Mouse (Mus musculus) lung, embryonic 14.5 days (tissue): ENCODE measurements around the gene Elovl3. TPM values are rescaled to one million over a fixed set of nuclear protein-coding genes. Genes with fewer than 3 reads are reported as not detected.
"Not testable (repeated sequence)": the region's sequence is repeated elsewhere in the genome, so short reads cannot be mapped to it uniquely, and the experiment has no call there.

Source experiments
- ATAC-seq: fragments of 200-750 bp; cut with Nextera tagmentation; 2 replicates; pipeline ENCODE4 v1.8.0; 2017; ENCODE audit warnings: mild to moderate bottlenecking, moderate TSS enrichment, moderate library complexity; ENCODE audit not compliant: insufficient read depth
- DNase-seq: peaks from one replicate; pipeline ENCODE4 v3.0.0-alpha.2; 2015
- H3K27ac ChIP-seq: fragments of 300-500 bp; sonication (generic); 2 replicates; pipeline ENCODE4 v1.5.1; 2014; ENCODE audit warnings: low read depth, mild to moderate bottlenecking, moderate library complexity
- H3K27me3 ChIP-seq: fragments of 300-500 bp; sonication (generic); 2 replicates; pipeline ENCODE4 v1.6.1; 2014; ENCODE audit warnings: low read length, control low read depth; ENCODE audit not compliant: insufficient read depth
- H3K36me3 ChIP-seq: fragments of 300-500 bp; sonication (generic); 2 replicates; pipeline ENCODE4 v1.6.1; 2014; ENCODE audit warnings: control low read depth; ENCODE audit not compliant: insufficient read depth
- H3K4me1 ChIP-seq: fragments of 300-500 bp; sonication (generic); 2 replicates; pipeline ENCODE4 v1.6.1; 2014; ENCODE audit warnings: antibody characterized with exemption, control low read depth; ENCODE audit not compliant: insufficient read depth
- H3K4me2 ChIP-seq: fragments of 300-500 bp; sonication (generic); 2 replicates; pipeline ENCODE4 v1.6.1; 2014; ENCODE audit warnings: mild to moderate bottlenecking
- H3K4me3 ChIP-seq: fragments of 300-500 bp; sonication (generic); 2 replicates; pipeline ENCODE4 v1.5.1; 2014; ENCODE audit warnings: low read depth, low read length
- H3K9ac ChIP-seq: fragments of 300-500 bp; sonication (generic); 2 replicates; pipeline ENCODE4 v1.6.1; 2014
- H3K9me3 ChIP-seq: fragments of 300-500 bp; sonication (generic); 2 replicates; pipeline ENCODE4 v1.6.1; 2016; ENCODE audit warnings: low read depth, low read length, control low read depth
- CTCF ChIP-seq: IDR thresholded peaks from 2 replicates; pipeline ENCODE4 v1.5.1; 2016; ENCODE audit warnings: antibody characterized with exemption, low read depth
- WGBS: fragments of 180-500 bp; shearing (Covaris S2); extraction: QIAGEN DNeasy Blood & Tissue Kit; methylation state at CpG from one replicate; pipeline ENCODE4 v1.1.7; 2014; 5-methylcytosine and 5-hydroxymethylcytosine counted together
- polyA plus RNA-seq: library from polyadenylated mRNA; unstranded; fragments of >200 nt; fragmentation: Nextera tagmentation; extraction: Ambion mirVana; gene quantifications from 2 replicates; pipeline ENCODE4 v1.2.1, GENCODE M21; 2014

The Elovl3 gene
- polyA plus RNA-seq, 1 experiment from 2014 or later: not detected

DNA sequence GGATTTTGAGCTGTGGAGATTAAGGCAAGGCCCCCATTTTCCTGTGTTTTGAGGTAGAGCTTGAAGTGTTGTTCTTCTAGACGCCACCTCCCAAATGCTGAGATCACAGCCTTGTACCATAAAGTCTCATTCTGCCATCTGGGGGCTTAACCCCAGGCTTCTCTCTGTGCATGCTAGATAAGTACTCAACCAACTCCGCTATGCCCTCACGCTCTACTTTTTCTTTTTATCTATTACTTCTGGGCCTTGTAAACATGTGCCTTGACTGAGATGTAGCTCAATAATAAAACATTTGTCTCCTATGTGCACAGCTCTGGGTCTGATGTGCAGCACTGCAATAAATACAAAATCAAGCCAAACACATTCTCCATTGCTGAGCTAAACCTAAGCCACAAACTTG is 12.2 kb upstream of the Elovl3 start:
- ATAC-seq: no peak
- TF ChIP-seq CTCF: no peak
- no peaks in the 10 kb centered on the region for H3K9me3 ChIP-seq
- no peak for DNase-seq
- no peaks in the 10 kb centered on the region for H3K4me1 ChIP-seq
- WGBS: 83% methylated on average over 3 of the region's 3 CpGs
- no peak overlapping the region for H3K9ac ChIP-seq
- no peaks in the 10 kb centered on the region for H3K27me3 ChIP-seq
- H3K4me2 ChIP-seq: no peak overlapping the region
- no peaks in the 10 kb centered on the region for H3K36me3 ChIP-seq
- H3K4me3 ChIP-seq: no peak overlapping the region
- no peak overlapping the region for H3K27ac ChIP-seq

DNA sequence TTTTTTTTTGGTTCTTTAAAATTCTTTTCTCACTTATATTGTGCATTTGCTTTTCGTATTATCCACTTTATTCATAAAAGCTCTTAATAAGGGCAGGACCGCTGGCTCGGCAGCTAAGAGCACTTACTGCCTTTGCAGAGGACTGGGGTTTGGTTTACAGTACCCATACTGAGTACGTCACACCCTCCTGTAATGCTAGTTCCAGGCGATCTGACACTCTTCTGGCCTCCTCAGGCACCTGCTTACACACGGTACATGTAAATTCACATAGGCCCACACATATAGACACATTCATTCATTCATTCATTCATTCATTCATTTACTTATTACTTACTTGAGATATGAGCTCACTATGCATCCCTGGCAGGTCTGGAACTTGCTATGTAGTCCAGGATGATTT is 10.8 kb upstream of the Elovl3 start:
- ATAC-seq (no peak), DNase-seq (no peak)
- Histone ChIP-seq H3K4me2 (no peak overlapping the region), H3K9ac (no peak overlapping the region), H3K27me3 (no peaks in the 10 kb centered on the region), H3K4me3 (no peak overlapping the region), H3K4me1 (no peaks in the 10 kb centered on the region), H3K36me3 (no peaks in the 10 kb centered on the region), H3K9me3 (no peaks in the 10 kb centered on the region), H3K27ac (no peak overlapping the region)
- no peak for TF ChIP-seq CTCF
- 56% methylated on average over 6 of the region's 6 CpGs for WGBS

DNA sequence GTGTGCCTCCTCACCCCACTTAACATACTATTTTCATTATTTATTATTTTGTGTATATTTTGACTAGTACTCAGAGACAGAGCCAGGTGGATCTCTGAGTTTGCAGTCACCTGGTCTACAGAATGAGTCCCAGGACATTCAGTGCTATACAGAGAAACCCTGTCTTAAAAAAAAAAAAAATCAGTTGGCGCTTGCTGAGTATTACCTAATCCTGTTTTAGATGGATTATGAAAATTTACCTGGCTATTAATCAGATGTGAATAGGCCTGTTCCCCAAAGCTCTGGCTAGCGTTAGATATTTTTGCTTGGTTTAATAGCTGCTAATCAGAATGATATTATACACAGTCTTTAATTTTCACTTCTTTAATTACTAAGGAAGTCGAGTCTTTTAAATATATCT is 7.8 kb upstream of the Elovl3 start:
- Histone ChIP-seq H3K4me3 (no peak overlapping the region), H3K4me1 (no peaks in the 10 kb centered on the region), H3K36me3 (no peaks in the 10 kb centered on the region), H3K27ac (no peak overlapping the region), H3K4me2 (no peak overlapping the region), H3K27me3 (no peaks in the 10 kb centered on the region), H3K9me3 (no peaks in the 10 kb centered on the region), H3K9ac (no peak overlapping the region)
- no peak for ATAC-seq
- WGBS: 75% methylated on average over 3 of the region's 3 CpGs
- no peak for DNase-seq
- no peak for TF ChIP-seq CTCF

DNA sequence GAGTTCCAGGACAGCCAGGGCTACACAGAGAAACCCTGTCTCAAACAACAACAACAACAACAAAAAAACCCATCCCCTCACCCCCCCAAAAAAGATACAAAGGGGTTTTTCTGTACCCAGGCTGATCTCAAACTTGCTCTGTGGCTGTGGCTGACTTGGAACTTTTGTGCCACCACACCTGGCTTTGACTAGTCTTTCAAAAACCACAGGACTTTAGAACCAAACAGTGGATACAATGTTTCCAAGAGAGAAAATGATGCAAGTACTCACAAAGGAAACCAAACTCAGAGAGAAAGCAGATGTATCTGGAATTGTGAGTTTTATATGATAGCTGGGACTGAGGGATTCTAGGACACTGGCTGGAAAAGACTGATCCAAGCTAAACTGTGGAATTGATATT is 7.0 kb upstream of the Elovl3 start:
- no peaks in the 10 kb centered on the region for H3K9me3 ChIP-seq
- no peak overlapping the region for H3K4me2 ChIP-seq
- ATAC-seq (no peak), DNase-seq (no peak)
- H3K9ac ChIP-seq: no peak overlapping the region
- no peak for TF ChIP-seq CTCF
- no peaks in the 10 kb centered on the region for H3K4me1 ChIP-seq
- H3K4me3 ChIP-seq: no peak overlapping the region
- no peaks in the 10 kb centered on the region for H3K36me3 ChIP-seq
- no peak overlapping the region for H3K27ac ChIP-seq
- no peaks in the 10 kb centered on the region for H3K27me3 ChIP-seq

DNA sequence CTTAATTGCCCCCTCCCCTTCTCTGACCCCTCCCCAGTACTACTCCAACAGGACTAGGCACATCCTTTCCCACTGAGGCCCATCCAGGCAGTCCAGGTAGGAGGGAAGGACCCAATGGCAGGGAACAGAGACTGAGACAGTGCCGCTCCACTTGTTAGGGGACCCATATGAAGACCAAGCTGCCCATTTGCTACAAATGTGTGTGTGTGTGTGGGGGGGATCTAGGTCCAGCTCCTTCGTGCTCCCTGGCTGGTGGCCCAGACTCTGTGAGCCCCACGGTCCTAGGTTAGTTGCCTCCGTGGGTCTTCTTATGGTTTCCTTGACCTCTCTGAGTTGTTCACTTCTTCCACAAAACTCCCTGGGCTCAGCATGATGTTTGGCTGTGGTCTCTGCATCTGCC is 5.4 kb upstream of the Elovl3 start:
- no peak overlapping the region for H3K9ac ChIP-seq
- no peak overlapping the region for H3K4me3 ChIP-seq
- no peak for TF ChIP-seq CTCF
- H3K9me3 ChIP-seq: no peaks in the 10 kb centered on the region
- H3K36me3 ChIP-seq: no peaks in the 10 kb centered on the region
- H3K4me1 ChIP-seq: no peaks in the 10 kb centered on the region
- H3K27me3 ChIP-seq: peaks cover 6% of the 10 kb centered on the region; the same call in 1 of the 2 replicates
- H3K27ac ChIP-seq: no peak overlapping the region
- 78% methylated on average over 4 of the region's 4 CpGs for WGBS
- no peak overlapping the region for H3K4me2 ChIP-seq
- ATAC-seq (no peak), DNase-seq (no peak)

DNA sequence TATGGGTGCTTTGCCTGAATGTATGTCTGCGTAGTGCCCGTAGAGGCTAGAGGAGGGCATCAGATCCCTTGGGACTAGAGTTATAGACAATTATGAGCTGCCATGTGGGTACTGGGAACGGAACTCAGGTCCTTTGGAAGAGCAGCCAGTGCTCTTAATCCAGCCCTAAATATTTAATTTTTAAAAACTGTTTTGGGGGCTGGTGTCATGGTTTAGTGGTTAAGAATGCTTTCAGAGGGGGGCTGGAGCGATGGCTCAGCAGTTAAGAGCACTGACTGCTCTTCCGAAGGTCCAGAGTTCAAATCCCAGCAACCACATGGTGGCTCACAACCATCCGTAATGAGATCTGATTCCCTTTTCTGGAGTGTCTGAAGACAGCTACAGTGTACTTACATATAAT is 2.0 kb upstream of the Elovl3 start:
- H3K4me3 ChIP-seq, ATAC-seq, H3K4me1 ChIP-seq, DNase-seq, H3K9me3 ChIP-seq, H3K27ac ChIP-seq, H3K4me2 ChIP-seq, H3K9ac ChIP-seq, H3K36me3 ChIP-seq: not testable (repeated sequence)
- 69% methylated on average over 6 of the region's 6 CpGs for WGBS
- H3K27me3 ChIP-seq: peaks cover 39% of the 10 kb centered on the region

DNA sequence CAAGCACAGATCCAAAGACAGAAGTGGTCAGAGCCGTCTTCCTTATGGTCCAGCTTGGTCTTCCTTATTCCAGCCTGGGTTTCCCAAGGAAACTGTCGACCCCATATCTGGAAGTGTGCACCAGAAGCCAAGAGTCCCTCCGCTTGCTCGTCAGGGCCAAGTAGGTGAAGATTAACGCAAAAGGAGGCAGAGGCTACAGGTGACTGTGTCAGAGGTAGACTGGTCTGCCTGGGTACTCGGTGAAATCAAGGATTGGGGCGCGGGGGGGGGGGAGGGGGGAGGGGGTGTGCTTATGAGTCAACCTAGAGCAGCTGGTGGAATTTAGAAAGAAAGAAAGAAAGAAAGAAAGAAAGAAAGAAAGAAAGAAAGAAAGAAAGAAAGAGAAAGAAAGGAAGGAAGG is 414 bp upstream of the Elovl3 start:
- 8% methylated on average over 8 of the region's 8 CpGs for WGBS
- ATAC-seq (no peak), DNase-seq (no peak)
- peak overlapping the region; percentile 15 for H3K4me3 ChIP-seq
- H3K9ac ChIP-seq: no peak overlapping the region
- H3K36me3 ChIP-seq: no peaks in the 10 kb centered on the region
- H3K4me2 ChIP-seq: peak overlapping the region; percentile 55
- peaks cover 52% of the 10 kb centered on the region for H3K27me3 ChIP-seq
- peaks cover 2% of the 10 kb centered on the region; the same call in 1 of the 2 replicates for H3K4me1 ChIP-seq
- no peak for TF ChIP-seq CTCF
- no peak overlapping the region for H3K27ac ChIP-seq
- no peaks in the 10 kb centered on the region for H3K9me3 ChIP-seq

DNA sequence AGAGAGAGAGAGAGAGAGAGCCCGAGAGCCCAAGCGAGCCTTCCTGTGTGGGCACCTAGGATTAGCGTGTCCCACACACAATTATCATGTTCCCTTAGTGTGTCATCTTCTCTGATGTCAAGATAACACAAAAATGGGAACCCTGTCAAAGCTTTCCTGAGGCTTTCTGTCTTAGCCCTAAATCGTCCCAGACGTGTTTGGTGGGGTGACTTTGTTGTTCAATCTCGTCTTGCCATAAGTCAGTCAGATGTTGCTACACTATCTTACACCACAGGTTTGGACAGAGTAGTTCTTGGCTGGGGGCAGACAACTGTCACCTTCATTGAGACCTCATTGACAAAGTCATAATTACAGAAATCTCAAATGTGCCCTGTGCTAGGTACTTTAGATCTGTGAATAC is 880 bp downstream of the Elovl3 start:
- WGBS: 45% methylated on average over 6 of the region's 6 CpGs
- H3K4me2 ChIP-seq: no peak overlapping the region
- no peak for TF ChIP-seq CTCF

More for the DNA sequence above, 880 bp downstream of the Elovl3 start:
- Histone ChIP-seq H3K4me1 (peaks cover 8% of the 10 kb centered on the region; the same call in 1 of the 2 replicates), H3K9ac (no peak overlapping the region), H3K27me3 (peaks cover 65% of the 10 kb centered on the region), H3K4me3 (no peak overlapping the region), H3K27ac (no peak overlapping the region), H3K9me3 (no peaks in the 10 kb centered on the region), H3K36me3 (no peaks in the 10 kb centered on the region)
- DNase-seq (no peak), ATAC-seq (no peak)
